Mouse (Mus musculus) liver, postnatal 0 days (tissue): ENCODE results near the gene Il5ra.

ENCODE experiments used
- CTCF ChIP-seq: sonication (generic); IDR thresholded peaks from 2 replicates; pipeline ENCODE4 v1.5.1; 2016; ENCODE audit warnings: antibody characterized with exemption, low read depth
- EP300 ChIP-seq: IDR thresholded peaks from 2 replicates; pipeline ENCODE4 v1.6.1; 2016; ENCODE audit warnings: antibody characterized with exemption, low read depth, mild to moderate bottlenecking

DNA sequence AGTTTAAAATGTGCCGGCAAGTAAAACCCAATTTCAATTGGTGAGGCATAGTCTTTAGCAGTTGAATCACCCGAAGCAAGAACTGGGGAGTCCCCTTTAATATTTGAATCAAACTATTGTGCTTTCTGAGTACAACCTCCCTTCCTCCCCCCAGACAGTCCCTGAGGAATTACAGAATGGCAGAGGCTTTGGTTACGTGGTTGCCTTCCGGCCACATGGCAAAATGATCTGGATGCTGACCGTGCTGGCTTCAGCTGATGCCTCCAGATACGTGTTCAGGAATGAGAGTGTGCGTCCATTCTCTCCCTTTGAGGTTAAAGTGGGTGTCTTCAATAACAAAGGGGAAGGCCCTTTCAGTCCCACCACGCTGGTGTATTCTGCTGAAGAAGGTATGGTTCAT, 73.3 kb downstream of the Il5ra start:
- no peak for TF ChIP-seq CTCF
- no peak for TF ChIP-seq EP300
